Mouse (Mus musculus): ENCODE measurements around the gene Gpd1l.

GRCm38 (mm10) chr9:114948395-114948794 lies 14.6 kb upstream of the Gpd1l start:
- no peak for TF ChIP-seq CTCF (IDR thresholded peaks at IDR 0.05; ENCODE audit: low read depth)
- no peak for TF ChIP-seq EP300 (IDR thresholded peaks at IDR 0.05; ENCODE audit: low read depth)

Measured in liver, embryonic 14.5 days (tissue).